Mouse (Mus musculus): ENCODE results near the gene Mettl13. TPM values are rescaled to one million over a fixed set of nuclear protein-coding genes. Genes with fewer than 3 reads are reported as not detected.

Mettl13 gene
- polyA plus RNA-seq (2014; fragmentation: Nextera tagmentation; extraction: Ambion mirVana), result 12.7 and 19.0 TPM in 2 replicates

DNA sequence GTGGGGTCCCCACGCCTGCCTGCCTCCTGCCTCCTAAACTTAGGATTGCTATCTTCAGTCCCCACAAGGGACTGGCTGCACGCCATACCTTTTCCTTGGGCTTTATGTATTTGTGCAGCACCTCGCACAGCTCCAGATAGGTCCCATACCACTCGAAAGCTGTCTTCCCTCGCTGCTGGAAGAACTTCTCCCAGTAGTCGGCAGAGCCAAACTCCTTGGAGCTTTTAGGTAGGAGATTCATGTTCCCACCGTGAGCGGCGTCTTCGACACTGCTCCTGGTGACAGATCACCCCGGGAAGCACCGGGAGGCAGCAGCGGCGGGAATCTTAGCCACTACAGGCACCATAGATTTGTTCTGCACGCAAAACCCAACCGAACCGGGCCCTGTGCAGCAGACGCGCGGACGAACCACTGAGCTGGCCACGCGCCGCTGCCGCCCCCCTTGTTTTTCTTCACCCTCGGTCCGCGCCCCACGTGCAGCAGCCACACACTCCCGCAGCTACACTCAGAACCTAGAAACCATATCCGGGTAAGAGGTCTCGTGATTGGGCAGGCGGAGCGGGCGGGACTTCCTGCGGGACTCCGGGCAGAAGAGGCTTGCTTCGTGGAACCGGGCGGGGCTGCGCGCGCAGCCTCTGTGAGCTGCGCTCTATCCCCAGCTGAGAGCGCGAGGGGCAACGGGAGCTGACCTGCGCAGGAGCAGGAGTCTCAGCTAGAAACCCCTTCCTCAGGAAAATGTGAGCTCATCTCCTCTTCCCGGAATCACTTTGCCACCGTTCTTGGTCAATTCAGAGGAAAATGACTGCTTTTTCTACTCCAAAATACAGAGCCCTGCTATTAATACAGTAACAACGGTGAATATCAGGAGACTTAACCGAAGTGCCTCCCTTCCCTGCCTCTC is at the start of gene Mettl13:
TSS of gene Mettl13 (minus strand) at position 536 of the 901 bp plus-strand sequence.
- Histone ChIP-seq H3K27ac (replicated peaks; ENCODE audit: low read depth, low read length) (peak within 1 kb of the TSS; percentile 65), H3K9me3 (ENCODE audit: control insufficient read depth, low read length) (no peaks in the 10 kb centered on the region)
- WGBS, result under 1% methylated on average over 42 of the region's 52 CpGs

DNA sequence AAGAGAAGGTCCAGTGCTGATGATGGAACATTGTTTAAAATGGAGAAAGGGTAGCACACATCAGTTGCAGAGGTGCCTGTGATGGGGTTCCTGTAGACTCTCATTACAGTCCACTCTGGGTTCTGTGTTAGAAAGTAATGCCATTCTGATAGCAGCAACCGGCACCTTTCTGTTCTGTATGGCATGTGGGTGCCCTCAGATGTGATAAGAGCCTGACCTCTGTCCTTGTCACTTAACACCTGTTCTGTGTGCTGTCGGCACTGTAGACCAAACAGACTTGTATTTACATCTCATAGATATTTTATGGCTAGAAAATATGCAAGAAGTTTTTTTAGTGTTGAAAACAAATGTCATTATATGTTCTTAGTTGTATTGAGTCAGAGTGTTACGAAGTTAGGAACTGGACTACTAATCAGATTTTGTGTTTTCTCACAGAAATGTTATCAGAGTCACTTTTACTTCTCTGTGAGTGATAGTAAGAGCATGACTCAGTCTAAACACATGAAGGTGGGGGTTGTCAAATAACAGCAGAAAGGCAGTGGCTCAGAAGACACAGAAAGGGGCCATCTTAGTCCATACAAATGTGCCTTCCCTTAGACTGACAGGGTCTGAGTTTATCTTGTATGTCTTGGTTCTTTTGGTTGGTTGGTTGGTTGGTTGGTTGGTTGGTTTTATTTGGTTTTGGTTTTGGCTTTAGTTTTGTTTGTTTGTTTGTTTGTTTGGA is 49.2 kb upstream of the Mettl13 start:
- Histone ChIP-seq H3K9ac (ENCODE audit: low read depth, low read length) (no peak overlapping the region), H3K4me2 (ENCODE audit: low read depth, low read length) (no peak overlapping the region), H3K4me3 (ENCODE audit: low read depth, low read length) (no peak overlapping the region), H3K4me1 (ENCODE audit: control insufficient read depth, insufficient read depth, low read length) (no peaks in the 10 kb centered on the region), H3K9me3 (ENCODE audit: control insufficient read depth, low read length) (no peaks in the 10 kb centered on the region), H3K27me3 (replicated peaks; ENCODE audit: control insufficient read depth, insufficient read depth, low read length) (no peaks in the 10 kb centered on the region), H3K27ac (replicated peaks; ENCODE audit: low read depth, low read length) (no peak overlapping the region), H3K36me3 (ENCODE audit: control insufficient read depth, insufficient read depth, low read length) (peaks cover 54% of the 10 kb centered on the region)
- DNase-seq (ENCODE audit: low spot score), result no peak
- 84% methylated on average over 3 of the region's 3 CpGs for WGBS
- ATAC-seq (ENCODE audit: low read depth), result no peak

More for the DNA sequence above, at the start of gene Mettl13:
- Histone ChIP-seq H3K4me3 (ENCODE audit: low read depth, low read length) (peak within 1 kb of the TSS; percentile 59), H3K9ac (ENCODE audit: low read depth, low read length) (peak within 1 kb of the TSS; percentile 79), H3K36me3 (ENCODE audit: control insufficient read depth, insufficient read depth, low read length) (peaks cover 32% of the 10 kb centered on the region), H3K27me3 (replicated peaks; ENCODE audit: control insufficient read depth, insufficient read depth, low read length) (no peaks in the 10 kb centered on the region), H3K4me1 (ENCODE audit: control insufficient read depth, insufficient read depth, low read length) (peaks cover 9% of the 10 kb centered on the region), H3K4me2 (ENCODE audit: low read depth, low read length) (peak within 1 kb of the TSS; percentile 69)
- peak; percentile 98 for DNase-seq (ENCODE audit: low spot score)
- peak; percentile 100 for ATAC-seq (ENCODE audit: low read depth)

DNA sequence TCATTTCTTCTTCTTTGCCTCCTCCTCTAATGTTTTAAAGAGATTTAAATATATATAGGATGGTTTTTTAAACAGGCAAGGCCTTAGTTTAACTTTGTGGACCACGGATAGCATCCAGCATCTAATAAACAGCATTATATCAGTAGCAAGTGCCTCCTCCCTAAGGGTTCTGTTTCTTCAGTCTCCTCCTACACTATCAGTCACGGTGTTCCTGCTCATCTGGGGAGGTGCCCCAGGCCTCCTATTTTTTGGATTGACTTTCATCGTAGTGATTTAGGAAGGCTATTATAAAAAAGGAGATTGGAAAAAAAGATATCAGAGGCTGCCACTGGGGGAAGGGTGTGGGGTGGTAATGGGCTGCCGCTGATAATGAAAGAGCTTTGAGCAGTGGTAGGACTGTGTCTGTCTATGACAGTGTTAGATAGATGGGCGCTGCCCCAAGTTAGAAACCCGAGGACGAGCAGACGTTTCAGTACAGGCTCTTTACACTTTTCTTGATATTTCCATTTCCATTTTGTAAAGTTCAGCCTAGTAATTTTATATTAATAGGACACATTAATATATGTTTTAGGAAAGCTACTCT is 42.2 kb upstream of the Mettl13 start:
- Histone ChIP-seq H3K27ac (replicated peaks; ENCODE audit: low read depth, low read length) (no peak overlapping the region), H3K4me1 (ENCODE audit: control insufficient read depth, insufficient read depth, low read length) (no peaks in the 10 kb centered on the region), H3K9me3 (ENCODE audit: control insufficient read depth, low read length) (no peaks in the 10 kb centered on the region), H3K4me3 (ENCODE audit: low read depth, low read length) (no peak overlapping the region), H3K9ac (ENCODE audit: low read depth, low read length) (no peak overlapping the region), H3K27me3 (replicated peaks; ENCODE audit: control insufficient read depth, insufficient read depth, low read length) (no peaks in the 10 kb centered on the region), H3K36me3 (ENCODE audit: control insufficient read depth, insufficient read depth, low read length) (peaks cover 50% of the 10 kb centered on the region), H3K4me2 (ENCODE audit: low read depth, low read length) (no peak overlapping the region)
- ATAC-seq (ENCODE audit: low read depth) (no peak), DNase-seq (ENCODE audit: low spot score) (no peak)
- 76% methylated on average over 8 of the region's 8 CpGs for WGBS

DNA sequence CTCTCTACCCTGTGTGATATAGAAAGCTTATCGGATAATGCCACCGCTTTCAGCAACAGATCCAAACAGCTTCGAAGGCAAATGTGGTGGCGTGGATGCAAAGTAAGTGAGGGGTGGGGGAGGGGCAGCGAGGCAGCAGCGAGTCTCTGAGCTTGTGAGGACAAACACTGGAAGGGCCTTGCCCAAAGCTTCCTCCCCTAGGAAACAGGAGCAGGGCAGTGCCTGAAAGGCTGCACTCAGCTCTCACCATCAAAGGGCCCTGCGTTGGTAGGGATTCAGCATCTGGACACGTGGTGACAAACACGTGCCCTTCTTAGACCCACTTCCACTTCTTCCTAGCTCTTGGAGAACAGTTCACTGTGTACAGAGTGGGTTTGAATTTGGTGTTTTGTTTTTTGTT is 41.1 kb upstream of the Mettl13 start:
- H3K9me3 ChIP-seq (ENCODE audit: control insufficient read depth, low read length), result no peaks in the 10 kb centered on the region
- H3K4me2 ChIP-seq (ENCODE audit: low read depth, low read length), result no peak overlapping the region
- peak; percentile 50; the same call in 1 of the 2 replicates for ATAC-seq (ENCODE audit: low read depth)
- no peak overlapping the region for H3K9ac ChIP-seq (ENCODE audit: low read depth, low read length)
- peak; percentile 24 for DNase-seq (ENCODE audit: low spot score)
- no peak overlapping the region for H3K4me3 ChIP-seq (ENCODE audit: low read depth, low read length)
- no peak overlapping the region for H3K27ac ChIP-seq (replicated peaks; ENCODE audit: low read depth, low read length)
- no peaks in the 10 kb centered on the region for H3K4me1 ChIP-seq (ENCODE audit: control insufficient read depth, insufficient read depth, low read length)
- WGBS, result 13% methylated on average over 9 of the region's 9 CpGs
- peaks cover 49% of the 10 kb centered on the region; the same call in 1 of the 2 replicates for H3K36me3 ChIP-seq (ENCODE audit: control insufficient read depth, insufficient read depth, low read length)
- no peaks in the 10 kb centered on the region for H3K27me3 ChIP-seq (replicated peaks; ENCODE audit: control insufficient read depth, insufficient read depth, low read length)

DNA sequence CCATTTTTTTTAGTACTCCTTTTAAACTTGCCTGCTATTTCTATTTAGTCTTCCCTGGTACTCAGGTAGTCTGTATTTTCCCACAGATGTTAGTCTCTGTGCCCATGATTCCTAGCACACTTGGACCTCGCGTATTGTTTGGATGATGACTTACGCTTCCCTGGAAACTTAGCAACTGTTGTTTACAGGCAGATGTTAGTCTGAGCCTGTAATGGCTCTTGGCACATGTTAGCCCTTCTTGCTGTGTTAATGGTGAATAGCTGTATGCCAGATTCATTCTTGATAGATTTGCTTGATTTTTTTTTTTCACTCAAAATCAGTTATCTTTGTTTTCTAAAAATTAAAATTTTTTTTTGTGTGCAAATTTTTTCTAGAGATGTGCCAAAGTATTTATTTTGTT is 40.3 kb upstream of the Mettl13 start:
- WGBS, result 72% methylated on average over 3 of the region's 3 CpGs
- H3K4me3 ChIP-seq (ENCODE audit: low read depth, low read length), result no peak overlapping the region
- no peak for ATAC-seq (ENCODE audit: low read depth)
- H3K9ac ChIP-seq (ENCODE audit: low read depth, low read length), result no peak overlapping the region
- no peaks in the 10 kb centered on the region for H3K27me3 ChIP-seq (replicated peaks; ENCODE audit: control insufficient read depth, insufficient read depth, low read length)
- peaks cover 54% of the 10 kb centered on the region; the same call in 1 of the 2 replicates for H3K36me3 ChIP-seq (ENCODE audit: control insufficient read depth, insufficient read depth, low read length)
- no peak overlapping the region for H3K4me2 ChIP-seq (ENCODE audit: low read depth, low read length)
- DNase-seq (ENCODE audit: low spot score), result peak; percentile 17
- no peaks in the 10 kb centered on the region for H3K4me1 ChIP-seq (ENCODE audit: control insufficient read depth, insufficient read depth, low read length)
- no peaks in the 10 kb centered on the region for H3K9me3 ChIP-seq (ENCODE audit: control insufficient read depth, low read length)
- H3K27ac ChIP-seq (replicated peaks; ENCODE audit: low read depth, low read length), result no peak overlapping the region

- Histone ChIP-seq H3K27me3 (replicated peaks; ENCODE audit: control insufficient read depth, insufficient read depth, low read length) (no peaks in the 10 kb centered on the region), H3K36me3 (ENCODE audit: control insufficient read depth, insufficient read depth, low read length) (peaks cover 50% of the 10 kb centered on the region), H3K9me3 (ENCODE audit: control insufficient read depth, low read length) (no peaks in the 10 kb centered on the region), H3K9ac (ENCODE audit: low read depth, low read length) (no peak overlapping the region), H3K27ac (replicated peaks; ENCODE audit: low read depth, low read length) (no peak overlapping the region), H3K4me3 (ENCODE audit: low read depth, low read length) (no peak overlapping the region), H3K4me2 (ENCODE audit: low read depth, low read length) (no peak overlapping the region), H3K4me1 (ENCODE audit: control insufficient read depth, insufficient read depth, low read length) (no peaks in the 10 kb centered on the region)
- no peak for DNase-seq (ENCODE audit: low spot score)
- ATAC-seq (ENCODE audit: low read depth), result no peak
- WGBS, result 87% methylated on average over 4 of the region's 4 CpGs
Measured at GRCm38 (mm10) chr1:162586282-162586681, 37.9 kb upstream of the Mettl13 start.

DNA sequence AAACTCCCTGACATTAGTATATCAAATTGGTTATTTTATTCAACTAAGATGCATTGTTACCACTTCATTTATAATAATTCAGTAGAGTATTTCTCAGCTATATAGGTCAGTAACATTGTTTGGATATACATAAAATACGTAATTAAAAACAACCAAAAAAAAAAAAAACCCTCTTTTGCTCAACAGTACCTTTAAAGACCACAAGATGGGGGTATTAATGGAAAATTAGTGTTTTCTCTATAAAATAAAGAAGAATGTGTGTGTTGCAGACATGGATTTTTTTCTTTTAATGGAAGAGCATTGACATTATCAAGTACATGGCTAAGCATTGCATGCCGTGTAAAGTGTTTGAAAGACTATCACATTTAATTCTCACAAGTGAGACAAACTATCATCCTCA is 34.5 kb upstream of the Mettl13 start:
- no peak for DNase-seq (ENCODE audit: low spot score)
- ATAC-seq (ENCODE audit: low read depth), result no peak

DNA sequence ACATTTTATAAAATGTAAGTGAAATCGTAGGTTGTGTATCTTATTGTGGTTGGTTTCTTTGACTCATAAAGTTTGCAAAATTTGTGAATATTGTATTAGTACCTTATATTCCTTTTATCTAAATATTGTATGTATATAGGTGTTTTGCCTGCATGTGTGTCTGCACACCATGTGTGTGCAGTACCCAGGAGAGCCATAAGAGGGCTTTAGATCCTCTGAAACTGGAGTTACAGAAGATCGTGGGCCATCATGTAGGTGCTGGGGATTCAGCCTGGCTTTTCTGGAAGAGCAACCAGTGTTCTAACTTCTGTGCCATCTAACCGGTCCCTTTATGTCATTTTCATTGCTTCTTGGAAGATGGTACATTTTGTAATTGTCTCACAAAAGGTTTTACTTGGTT is 26.7 kb upstream of the Mettl13 start:
- H3K4me1 ChIP-seq (ENCODE audit: control insufficient read depth, insufficient read depth, low read length), result peaks cover 5% of the 10 kb centered on the region; the same call in 1 of the 2 replicates
- ATAC-seq (ENCODE audit: low read depth) (no peak), DNase-seq (ENCODE audit: low spot score) (no peak)
- H3K9me3 ChIP-seq (ENCODE audit: control insufficient read depth, low read length), result peaks cover 6% of the 10 kb centered on the region
- H3K27me3 ChIP-seq (replicated peaks; ENCODE audit: control insufficient read depth, insufficient read depth, low read length), result no peaks in the 10 kb centered on the region
- H3K36me3 ChIP-seq (ENCODE audit: control insufficient read depth, insufficient read depth, low read length), result peaks cover 46% of the 10 kb centered on the region
- H3K9ac ChIP-seq (ENCODE audit: low read depth, low read length), result no peak overlapping the region
- over 99% methylated on average over 3 of the region's 3 CpGs for WGBS
- H3K27ac ChIP-seq (replicated peaks; ENCODE audit: low read depth, low read length), result no peak overlapping the region
- H3K4me2 ChIP-seq (ENCODE audit: low read depth, low read length), result no peak overlapping the region
- no peak overlapping the region for H3K4me3 ChIP-seq (ENCODE audit: low read depth, low read length)

More for the DNA sequence above, 34.5 kb upstream of the Mettl13 start:
- no peak overlapping the region for H3K4me2 ChIP-seq (ENCODE audit: low read depth, low read length)
- no peak overlapping the region for H3K4me3 ChIP-seq (ENCODE audit: low read depth, low read length)
- H3K9me3 ChIP-seq (ENCODE audit: control insufficient read depth, low read length), result no peaks in the 10 kb centered on the region
- H3K9ac ChIP-seq (ENCODE audit: low read depth, low read length), result no peak overlapping the region
- peaks cover 56% of the 10 kb centered on the region for H3K36me3 ChIP-seq (ENCODE audit: control insufficient read depth, insufficient read depth, low read length)
- 77% methylated on average over 2 of the region's 2 CpGs for WGBS
- H3K27ac ChIP-seq (replicated peaks; ENCODE audit: low read depth, low read length), result no peak overlapping the region
- H3K4me1 ChIP-seq (ENCODE audit: control insufficient read depth, insufficient read depth, low read length), result no peaks in the 10 kb centered on the region
- H3K27me3 ChIP-seq (replicated peaks; ENCODE audit: control insufficient read depth, insufficient read depth, low read length), result no peaks in the 10 kb centered on the region
